Mouse (Mus musculus): ENCODE data around the gene Med4.
"Not testable (repeated sequence)": the region's sequence is repeated elsewhere in the genome, so short reads cannot be mapped to it uniquely, and the experiment has no call there.

- TF ChIP-seq POLR2A, CTCF (IDR thresholded peaks at IDR 0.05; ENCODE audit: extremely low read depth, insufficient read depth, low read length): not testable (repeated sequence)
Measured at GRCm38 (mm10) chr14:73528661-73529060, 18.8 kb downstream of the Med4 start.

Data from cortical plate, adult 2 months (tissue).